Mouse (Mus musculus) small intestine, adult 2 months (tissue): Measurements from ENCODE around the gene Sct.

Source experiments
- CTCF ChIP-seq: fragments of 200-500 bp; IDR thresholded peaks from 2 replicates; pipeline ENCODE4 v1.5.1; 2012; ENCODE audit warnings: low read depth, mild to moderate bottlenecking, control low read depth, inconsistent platforms, low read length, moderate library complexity, mixed read lengths; ENCODE audit not compliant: insufficient replicate concordance, insufficient read length; ENCODE audit errors: extremely low read depth
- POLR2A ChIP-seq: fragments of 200-500 bp; IDR thresholded peaks from 2 replicates; pipeline ENCODE4 v1.6.1; 2012; ENCODE audit warnings: low read depth, mild to moderate bottlenecking, control low read depth, inconsistent platforms, low read length, moderate library complexity

DNA sequence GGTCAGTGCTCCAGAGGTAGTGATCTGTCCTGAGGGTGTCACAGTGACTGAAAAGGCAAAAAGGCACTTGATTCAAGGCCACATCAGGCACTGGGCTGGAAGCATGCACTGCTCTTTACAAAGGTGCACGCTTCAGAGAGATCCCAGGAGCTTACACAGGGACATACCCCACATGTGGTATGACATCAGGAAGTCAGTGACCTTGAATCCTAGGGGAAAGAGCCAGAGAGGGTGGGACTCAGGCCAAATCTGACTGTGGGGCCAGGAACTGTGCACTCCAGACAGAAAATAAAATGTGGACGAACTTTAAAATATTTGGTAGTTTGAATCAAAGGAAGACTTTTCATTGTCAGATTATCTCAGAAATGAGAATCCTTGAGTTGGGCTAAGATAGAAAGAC, 35.5 kb upstream of the Sct start:
- TF ChIP-seq CTCF, result no peak
- TF ChIP-seq POLR2A, result no peak
